Mouse (Mus musculus) frontal cortex, postnatal 25 days (tissue): ENCODE results near the gene Dpm1.
A peak's percentile ranks its signal among the peaks of the same experiment; 100 is the strongest.

Experiments used
- DNase-seq, 2 experiments: peaks; one replicate each; pipeline ENCODE4 v3.0.0; 2022; ENCODE audit warnings: low spot score in 2 of 2

Dpm1 gene

DNA sequence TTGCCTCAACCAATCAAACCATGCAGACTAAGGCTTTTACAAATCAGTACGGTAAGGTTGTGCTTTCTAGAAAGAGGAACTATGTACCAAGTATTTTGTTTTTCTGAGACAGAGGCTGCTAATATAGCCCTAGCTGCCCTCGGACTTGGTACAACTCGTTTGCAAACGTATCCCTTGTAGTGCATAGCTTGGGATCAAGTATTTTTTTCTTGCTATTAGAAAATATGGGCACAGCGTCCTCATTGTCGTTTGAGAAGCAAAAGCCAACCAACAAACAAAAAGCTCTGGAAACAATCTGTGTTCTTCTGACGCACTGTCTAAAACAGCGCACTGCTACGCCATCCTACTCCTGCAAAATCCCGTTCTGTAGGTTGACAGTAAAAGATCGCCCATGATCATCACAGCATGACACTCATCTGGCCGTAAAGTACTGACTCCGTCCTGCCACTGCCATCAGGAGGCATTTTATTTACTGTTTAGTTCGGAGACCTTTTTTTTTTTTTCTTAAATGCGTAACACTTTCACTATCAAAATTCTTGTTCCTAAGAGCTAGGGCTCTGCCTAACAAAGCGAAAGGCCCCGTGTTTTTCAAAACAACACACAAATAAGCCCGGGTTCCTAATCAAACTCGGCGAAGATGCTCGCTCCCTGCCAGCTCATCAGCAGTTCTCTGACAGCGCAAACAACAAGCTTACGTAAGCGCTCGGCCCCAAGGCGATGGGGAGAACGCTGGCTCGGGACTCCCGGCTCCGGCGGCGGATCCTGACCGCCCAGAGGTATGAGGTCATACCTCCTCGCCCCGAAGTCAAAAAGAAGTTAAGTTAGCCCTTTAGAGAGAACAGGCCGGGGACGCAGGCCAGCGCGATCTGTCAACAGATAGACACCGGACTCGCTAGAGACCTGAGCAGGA lies 1.0 kb downstream of the Dpm1 start:
- peak; percentile 29 to 32 for DNase-seq

DNA sequence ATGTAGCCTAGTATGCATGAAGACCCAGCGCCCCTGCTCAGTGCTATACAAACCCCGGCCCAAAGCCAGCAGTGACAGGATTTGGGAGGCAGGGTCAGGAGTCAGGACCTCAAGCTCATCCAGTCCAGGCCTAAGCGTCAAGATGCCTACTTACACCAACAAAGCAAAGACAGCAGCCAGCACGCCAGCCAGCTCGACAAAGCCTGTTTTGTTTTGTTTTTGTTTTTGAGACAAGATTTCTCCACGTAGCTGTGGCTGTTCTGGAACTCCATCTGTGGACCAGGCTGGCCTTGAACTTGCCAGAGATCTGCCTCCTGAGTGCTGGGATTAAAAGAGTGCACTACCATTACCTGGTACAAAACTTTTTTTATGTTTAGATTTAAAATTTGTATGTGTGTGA lies 7.1 kb downstream of the Dpm1 start:
- no peak for DNase-seq

DNA sequence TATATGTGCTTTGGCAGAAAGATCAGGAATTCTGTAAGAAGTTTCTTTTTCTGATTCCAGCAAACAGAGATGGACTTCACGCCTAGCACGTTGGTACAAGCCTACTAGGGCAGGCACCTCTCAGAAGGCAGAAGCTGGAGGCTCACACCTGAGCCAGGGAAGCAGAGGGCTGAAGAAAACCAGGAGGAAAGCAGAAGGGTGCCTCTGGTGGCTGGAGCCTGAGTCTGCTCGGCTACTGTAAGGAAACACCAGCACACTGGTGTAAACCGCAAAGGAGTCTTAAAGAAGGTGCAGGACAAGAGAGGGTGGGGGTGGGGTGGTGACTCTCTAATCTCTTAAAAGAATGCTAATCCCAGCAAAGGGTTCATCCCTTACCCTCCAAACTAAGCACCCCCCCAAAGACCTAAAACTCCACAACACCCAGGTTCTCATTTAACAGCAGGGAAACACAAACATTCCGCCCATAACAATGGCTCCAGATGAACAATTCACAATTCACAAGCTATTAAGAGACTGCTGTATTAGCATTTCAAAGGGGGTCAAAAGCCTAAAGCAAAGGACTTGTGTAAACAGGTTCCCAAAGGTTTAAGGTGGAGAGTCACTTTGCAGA lies 16.5 kb downstream of the Dpm1 start:
- DNase-seq: no peak

GRCm38 (mm10) chr2:168207883-168208282 lies 22.5 kb downstream of the Dpm1 start:
- no peak for DNase-seq

GRCm38 (mm10) chr2:168206725-168207644 lies 23.4 kb downstream of the Dpm1 start, which contains the start of gene Adnp:
TSS of gene Adnp (minus strand) at chr2:168207112.
- peak; percentile 87 to 93 for DNase-seq

DNA sequence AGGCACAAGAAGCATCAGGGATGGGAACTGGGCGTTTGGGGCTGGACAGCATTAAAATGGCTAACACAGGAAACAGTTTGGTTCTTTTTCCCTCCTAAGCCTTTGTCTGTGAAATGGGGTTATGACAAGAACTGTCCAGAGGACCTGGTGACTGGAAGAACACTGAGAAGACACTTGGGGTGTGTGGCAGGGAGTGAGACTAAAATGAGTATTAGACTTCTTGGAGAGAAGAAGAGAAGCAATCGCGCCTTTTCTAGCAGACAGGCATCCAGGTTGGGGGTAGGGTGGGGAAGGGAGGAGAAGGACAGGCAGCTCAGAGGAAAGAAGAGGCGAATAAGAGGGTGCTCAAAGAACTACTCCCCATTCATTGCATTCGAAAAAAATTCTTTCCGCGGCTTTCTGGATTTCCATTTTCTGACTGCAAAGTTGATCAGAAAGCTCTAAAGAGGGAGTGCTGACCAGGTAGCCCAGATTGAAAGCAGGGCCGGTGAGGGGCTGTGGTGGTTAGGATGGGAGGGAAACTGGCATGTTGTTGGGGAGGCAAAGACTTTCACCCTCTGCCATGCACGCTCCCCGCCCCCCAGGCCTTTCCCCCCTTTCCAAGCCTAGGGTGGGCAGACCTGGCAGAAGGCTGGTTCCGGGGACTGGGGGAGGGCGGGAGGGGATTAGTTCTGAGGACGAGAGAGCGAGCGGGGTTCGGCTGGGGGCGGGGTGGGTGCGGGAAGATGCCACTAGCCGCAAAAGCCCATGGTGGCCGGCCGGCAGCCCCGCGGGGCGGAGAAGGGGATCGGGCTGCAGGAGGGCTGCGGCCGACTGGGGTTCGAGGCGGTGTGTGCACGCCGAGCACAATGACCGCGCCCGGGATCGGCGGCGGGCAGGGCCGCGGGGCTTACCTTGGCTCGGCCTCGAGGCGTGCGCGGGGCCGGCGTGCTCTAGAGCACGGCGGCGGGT lies 24.4 kb downstream of the Dpm1 start:
- peak; percentile 20 to 23 for DNase-seq

- DNase-seq: peak; percentile 84 to 89
Observed at GRCm38 (mm10) chr2:168205265-168205664, 25.1 kb downstream of the Dpm1 start.

DNA sequence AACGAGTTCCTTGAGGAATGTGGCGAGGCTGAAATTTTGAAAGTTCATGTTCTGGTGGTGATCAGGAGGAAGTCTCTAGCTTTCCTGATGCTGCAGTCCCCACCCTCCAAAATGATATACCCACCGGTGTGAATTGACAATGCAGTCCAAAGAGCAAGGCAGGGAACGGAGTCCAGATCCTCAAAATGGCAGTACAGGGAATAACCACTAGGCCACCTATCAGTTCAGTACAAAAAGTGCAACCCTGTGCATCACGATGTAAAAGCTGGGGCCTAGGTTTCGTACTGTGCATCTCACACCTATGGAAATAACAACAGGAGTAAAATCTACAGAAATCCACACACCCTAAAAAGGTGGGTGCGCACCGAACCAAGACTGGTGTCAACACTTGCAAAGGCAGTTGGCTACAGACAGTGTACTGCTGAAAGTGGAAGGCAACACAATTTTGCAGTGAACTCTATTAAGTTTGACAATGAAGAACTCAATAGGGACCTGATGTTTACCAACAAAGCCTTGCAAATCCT lies 25.9 kb downstream of the Dpm1 start:
- DNase-seq: no peak

GRCm38 (mm10) chr2:168200014-168200691 lies 30.2 kb downstream of the Dpm1 start:
- DNase-seq: no peak

- no peak for DNase-seq
Observed at GRCm38 (mm10) chr2:168199476-168199875, 30.9 kb downstream of the Dpm1 start.

DNA sequence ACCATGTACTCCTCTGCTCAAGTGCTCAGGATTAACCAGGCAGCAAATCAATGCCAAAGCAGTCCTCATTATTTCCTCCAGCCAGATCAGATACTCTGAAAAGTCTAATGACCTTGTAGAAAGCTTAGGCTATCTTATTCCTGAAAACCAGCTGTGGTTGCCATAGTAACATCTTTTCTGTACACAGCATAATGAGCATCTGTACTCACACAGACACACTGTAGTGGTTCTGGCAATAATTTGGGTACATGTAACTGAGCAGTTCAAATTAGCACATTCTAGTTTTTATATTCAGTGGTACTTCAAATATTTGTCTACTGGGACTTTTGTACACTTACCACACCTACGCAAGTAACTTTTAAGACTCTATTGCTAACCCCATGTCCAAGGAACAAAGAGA lies 32.0 kb downstream of the Dpm1 start:
- DNase-seq: no peak

- DNase-seq: no peak
Observed at GRCm38 (mm10) chr2:168195721-168196120, 34.7 kb downstream of the Dpm1 start.

- DNase-seq: no peak
Observed at GRCm38 (mm10) chr2:168193685-168194084, 36.7 kb downstream of the Dpm1 start.

DNA sequence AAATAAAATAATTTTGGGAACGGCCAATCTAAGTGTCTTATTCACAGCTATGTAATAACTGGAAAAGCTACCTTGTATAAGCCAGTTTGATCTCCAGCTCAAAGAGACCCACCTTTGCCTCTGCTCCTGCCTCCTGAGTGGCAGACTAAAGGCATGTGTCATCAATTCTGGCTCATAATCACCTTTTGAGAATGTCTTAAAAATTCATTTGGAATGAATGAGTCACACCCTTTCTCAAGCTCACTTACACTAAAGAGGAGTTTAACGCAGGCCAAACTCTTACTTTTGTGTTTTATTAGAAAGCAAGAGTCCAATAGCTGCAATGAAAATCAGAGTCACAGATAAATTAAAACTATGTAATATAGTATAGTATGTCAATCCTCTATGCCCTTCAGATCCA lies 38.5 kb downstream of the Dpm1 start:
- DNase-seq: no peak

- no peak for DNase-seq
Observed at GRCm38 (mm10) chr2:168175946-168176345, 54.4 kb downstream of the Dpm1 start.

DNA sequence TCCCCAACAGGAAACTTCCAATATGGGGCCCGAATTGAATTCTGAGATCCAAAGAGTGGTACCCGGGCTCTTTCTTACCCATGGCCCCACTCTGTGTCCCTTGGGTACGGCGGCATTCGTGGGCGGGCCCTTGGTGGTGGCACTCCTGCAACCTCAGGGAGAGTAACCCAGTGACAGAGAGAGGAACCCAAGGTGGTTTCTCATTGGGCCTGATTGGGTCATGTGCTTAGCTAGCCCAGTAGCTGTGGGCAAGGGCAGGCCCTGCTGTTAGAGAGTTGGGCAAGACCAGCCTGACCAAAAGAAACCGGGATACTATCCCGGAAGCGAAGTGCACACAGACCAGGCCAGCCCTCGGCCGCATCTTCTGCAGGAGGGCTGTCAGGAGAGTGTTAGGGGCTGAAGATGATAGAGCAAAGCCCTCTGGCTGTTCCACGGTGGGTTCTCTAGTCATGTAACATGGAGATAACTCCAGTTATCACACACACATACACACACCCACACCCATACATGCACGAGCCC lies 60.2 kb downstream of the Dpm1 start:
- no peak for DNase-seq

DNA sequence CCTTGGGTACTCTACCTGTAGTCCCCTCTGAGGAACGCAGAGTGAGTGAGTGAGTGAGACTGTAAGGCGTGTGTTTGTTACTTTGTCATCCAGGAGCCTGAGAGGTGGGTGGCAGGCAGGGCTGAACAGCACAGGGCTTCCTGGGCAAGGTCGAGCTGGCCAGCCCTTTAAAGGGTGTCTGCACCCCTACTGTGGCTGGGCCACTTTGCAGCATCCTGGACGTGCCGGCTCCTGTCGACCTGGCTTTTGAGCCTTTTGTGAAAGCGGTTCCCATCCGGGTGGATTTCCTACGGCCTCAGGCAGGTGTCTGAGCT lies 60.6 kb downstream of the Dpm1 start:
- DNase-seq: no peak

DNA sequence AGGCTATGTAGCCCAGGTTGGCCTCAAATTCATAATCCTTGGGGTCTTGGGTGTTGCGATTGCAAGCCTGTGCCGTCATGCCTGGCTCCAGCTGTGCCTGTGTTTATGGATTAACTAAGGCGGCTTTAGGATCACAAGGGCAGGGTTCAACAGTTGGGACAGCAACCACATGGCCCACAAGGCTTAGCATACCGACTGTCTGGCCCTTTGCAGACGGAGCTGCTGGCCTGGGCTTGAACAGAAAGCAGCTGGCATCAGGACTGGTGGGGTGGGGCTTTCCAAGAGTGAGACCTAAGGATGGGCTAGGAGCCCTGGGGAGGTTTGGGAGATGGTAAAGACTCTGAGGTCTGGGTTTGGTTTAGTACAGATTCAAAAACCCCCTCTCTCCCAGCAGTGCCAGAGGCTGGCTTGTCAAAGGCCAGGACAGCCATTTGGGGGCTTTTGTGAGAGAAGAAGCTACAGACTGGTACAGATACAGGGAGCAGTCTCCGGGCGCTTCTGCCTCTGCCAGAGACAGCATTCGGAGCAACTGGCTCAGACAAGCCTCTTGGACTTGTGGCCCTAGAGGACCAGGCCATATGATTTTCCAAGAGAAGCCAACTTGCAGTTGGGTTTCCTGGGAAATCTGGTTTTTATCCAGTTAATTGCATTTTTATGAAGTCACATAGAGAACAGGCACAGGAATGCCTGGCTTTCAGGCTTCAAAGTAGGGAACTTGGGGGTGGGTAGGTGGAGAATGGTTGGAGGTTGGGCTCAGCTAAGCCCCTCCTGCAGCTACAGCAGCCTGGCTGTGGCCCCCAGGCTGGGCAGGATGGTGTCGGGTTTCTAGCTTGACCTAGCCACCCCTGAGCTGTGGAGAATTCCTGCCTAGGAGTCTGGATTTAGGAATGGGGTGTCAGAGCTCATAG lies 61.2 kb downstream of the Dpm1 start:
- DNase-seq: no peak

DNA sequence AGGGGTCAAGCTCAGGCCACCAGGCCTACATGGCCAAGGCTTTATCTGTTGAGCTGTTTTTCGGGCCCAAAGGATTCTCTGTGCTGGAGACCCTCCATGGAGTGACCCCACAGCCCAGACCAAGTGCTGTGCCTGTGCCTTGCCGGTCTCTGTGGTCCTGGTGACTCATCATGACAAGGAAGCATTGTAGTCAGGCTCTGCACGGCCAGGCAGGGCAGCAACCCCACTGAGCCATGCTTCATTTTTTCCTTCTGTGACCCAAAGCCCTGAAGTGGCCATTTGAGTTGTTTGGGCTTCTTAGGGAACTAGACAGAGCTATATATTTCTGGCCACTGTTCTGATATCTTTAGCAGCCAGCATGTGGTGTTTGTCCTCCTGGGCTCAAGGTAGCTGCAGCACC lies 62.6 kb downstream of the Dpm1 start:
- DNase-seq: no peak
